Mouse (Mus musculus) bone marrow, adult 2 months (tissue): ENCODE measurements around the gene Rbl1. TPM values are rescaled to one million over a fixed set of nuclear protein-coding genes. Genes with fewer than 3 reads are reported as not detected.

Source experiments
- H3K27ac ChIP-seq: fragments of 200-500 bp; 2 replicates; pipeline ENCODE4 v1.5.1; 2012; ENCODE audit warnings: low read depth, mild to moderate bottlenecking, control low read depth, inconsistent platforms, low read length; ENCODE audit not compliant: control insufficient read depth, poor library complexity, insufficient read depth
- H3K4me1 ChIP-seq: fragments of 200-500 bp; 2 replicates; pipeline ENCODE4 v1.6.1; 2011; ENCODE audit warnings: low read length; ENCODE audit not compliant: control insufficient read depth, insufficient read depth
- H3K4me3 ChIP-seq: fragments of 200-500 bp; replicated peaks from 2 replicates; pipeline ENCODE3; 2011; ENCODE audit warnings: mild to moderate bottlenecking, low read depth, low read length, control low read depth; ENCODE audit not compliant: control insufficient read depth
- CTCF ChIP-seq: fragments of 200-500 bp; IDR thresholded peaks from 2 replicates; pipeline ENCODE4 v1.5.1; 2011; ENCODE audit warnings: low read length, control low read depth; ENCODE audit not compliant: control insufficient read depth, insufficient read depth
- POLR2A ChIP-seq: fragments of 200-500 bp; IDR thresholded peaks from 2 replicates; pipeline ENCODE4 v1.6.1; 2011; ENCODE audit warnings: low read depth, mild to moderate bottlenecking, control low read depth, low read length, borderline replicate concordance; ENCODE audit not compliant: control insufficient read depth
- WGBS: fragments of 180-500 bp; shearing (Covaris S2); methylation state at CpG from one replicate; pipeline ENCODE4 v1.1.7; 2018; 5-methylcytosine and 5-hydroxymethylcytosine counted together
- polyA plus RNA-seq: library from polyadenylated mRNA; stranded (reverse); fragments of >200 nt; gene quantifications from 2 replicates; pipeline ENCODE4 v1.2.4, GENCODE M21; 2011; ENCODE audit warnings: low replicate concordance; ENCODE audit not compliant: missing spikeins, insufficient read depth, insufficient read length

The Rbl1 gene
- polyA plus RNA-seq, 1 experiment = 17.1 TPM

DNA sequence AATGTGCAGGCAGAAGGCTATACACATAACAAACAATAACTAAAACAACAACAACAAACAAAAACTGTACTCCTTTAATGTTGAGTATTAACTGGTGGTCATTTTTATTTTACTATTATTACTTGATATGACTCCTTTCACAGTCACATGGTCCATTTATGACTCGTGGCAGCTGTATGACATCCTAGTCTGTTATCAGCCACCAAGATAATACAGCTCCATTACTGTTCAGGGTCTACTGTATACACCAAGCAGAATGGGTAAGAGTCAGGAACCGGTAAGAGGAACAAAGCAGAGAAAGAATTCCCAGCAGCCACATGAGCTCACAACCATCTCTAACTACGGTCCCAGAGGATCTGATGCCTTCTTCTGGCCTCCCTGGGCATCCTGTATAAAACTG, 79.1 kb downstream of the Rbl1 start:
- Histone ChIP-seq H3K4me1 (peaks cover 1% of the 10 kb centered on the region; the same call in 1 of the 2 replicates), H3K27ac (no peak overlapping the region), H3K4me3 (no peak overlapping the region)
- WGBS = 78% methylated on average over 3 of the region's 3 CpGs
- TF ChIP-seq POLR2A = no peak
- no peak for TF ChIP-seq CTCF

DNA sequence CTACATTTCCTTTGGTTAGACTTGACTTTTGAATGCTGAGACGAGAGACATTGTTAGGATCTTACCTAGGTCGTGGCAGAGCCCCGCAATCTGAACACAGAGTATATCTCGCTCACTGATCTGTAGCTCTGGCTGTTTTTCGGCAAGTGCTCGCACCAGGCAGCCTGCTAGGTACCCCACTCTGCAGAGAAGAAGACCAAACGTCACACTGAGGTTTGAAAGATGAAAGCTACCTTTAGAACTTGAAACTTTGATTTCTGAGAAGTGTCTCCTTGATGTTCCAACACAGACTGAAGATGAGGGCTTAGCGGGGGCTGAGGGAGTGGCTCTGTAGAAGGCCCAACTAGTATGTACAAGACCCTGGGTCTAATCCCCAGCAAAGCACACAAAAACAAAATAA, 82.6 kb downstream of the Rbl1 start:
- 85% methylated on average over 8 of the region's 8 CpGs for WGBS
- TF ChIP-seq POLR2A = no peak
- TF ChIP-seq CTCF = no peak
- H3K27ac ChIP-seq = no peak overlapping the region

DNA sequence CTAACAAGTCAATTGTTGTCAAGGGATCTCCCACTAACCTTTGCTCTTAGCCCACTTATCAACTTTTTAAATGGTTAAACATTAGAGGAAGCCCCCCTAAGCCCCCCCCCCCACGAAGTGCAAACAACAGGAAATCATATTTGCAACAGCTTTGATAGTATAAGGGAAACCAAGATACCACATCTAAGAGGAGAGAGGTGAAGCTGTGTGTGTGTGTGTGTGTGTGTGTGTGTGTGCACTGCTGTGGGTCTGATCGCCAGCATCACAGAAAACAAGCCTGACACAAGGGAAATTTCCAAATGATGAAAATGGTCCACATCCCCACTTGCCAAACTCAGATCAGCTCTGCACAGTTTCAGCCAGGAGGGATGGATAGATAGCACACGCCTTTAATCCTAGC, 85.3 kb downstream of the Rbl1 start:
- Histone ChIP-seq H3K4me3 (no peak overlapping the region), H3K27ac (no peak overlapping the region), H3K4me1 (no peaks in the 10 kb centered on the region)
- WGBS = 40% methylated on average over 3 of the region's 3 CpGs
- TF ChIP-seq POLR2A = no peak
- no peak for TF ChIP-seq CTCF

More for the DNA sequence above, 82.6 kb downstream of the Rbl1 start:
- Histone ChIP-seq H3K4me1 (no peaks in the 10 kb centered on the region), H3K4me3 (no peak overlapping the region)

DNA sequence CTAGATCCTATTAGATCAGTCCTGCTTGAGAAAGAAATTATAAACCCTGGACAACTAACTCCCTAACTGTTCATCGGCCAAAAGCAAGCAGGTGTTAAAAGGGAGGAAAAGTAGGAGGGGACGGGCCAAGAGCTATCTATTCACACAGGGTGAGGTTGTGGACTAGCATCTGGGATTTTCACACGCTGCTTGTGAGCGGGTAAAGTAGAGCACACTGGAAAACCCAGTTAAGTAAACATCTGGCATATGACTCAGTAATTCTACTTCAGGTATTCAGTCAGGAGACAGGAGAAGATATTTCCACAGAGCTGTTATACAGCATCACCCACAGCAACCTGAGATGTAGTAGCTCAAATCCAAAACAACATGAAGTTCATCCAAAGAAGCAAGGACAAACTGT, 85.8 kb downstream of the Rbl1 start:
- Histone ChIP-seq H3K4me1 (no peaks in the 10 kb centered on the region), H3K4me3 (no peak overlapping the region), H3K27ac (no peak overlapping the region)
- TF ChIP-seq CTCF = no peak
- no peak for TF ChIP-seq POLR2A
- WGBS = 84% methylated on average over 4 of the region's 4 CpGs

DNA sequence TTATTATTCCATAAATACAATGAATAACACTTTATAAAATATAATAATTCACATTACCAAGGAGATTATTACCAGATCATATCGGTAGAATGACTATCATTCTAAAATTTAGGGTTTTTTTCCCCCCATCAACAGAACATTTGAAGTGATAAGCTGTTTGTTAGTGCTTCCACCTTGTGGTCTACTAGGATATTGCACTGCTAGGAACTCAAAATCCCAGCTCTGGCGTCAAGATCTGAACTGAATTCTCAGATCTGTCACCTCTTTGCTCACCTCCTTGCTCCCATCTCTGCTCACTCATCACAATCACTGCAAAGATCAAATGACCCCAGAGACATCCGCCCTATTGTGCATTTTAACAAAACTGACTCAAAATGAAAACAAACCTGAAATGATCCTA, 87.4 kb downstream of the Rbl1 start:
- H3K4me1 ChIP-seq = no peaks in the 10 kb centered on the region
- no peak overlapping the region for H3K4me3 ChIP-seq
- WGBS = 25% methylated on average over 3 of the region's 3 CpGs
- H3K27ac ChIP-seq = no peak overlapping the region
- no peak for TF ChIP-seq CTCF
- no peak for TF ChIP-seq POLR2A

DNA sequence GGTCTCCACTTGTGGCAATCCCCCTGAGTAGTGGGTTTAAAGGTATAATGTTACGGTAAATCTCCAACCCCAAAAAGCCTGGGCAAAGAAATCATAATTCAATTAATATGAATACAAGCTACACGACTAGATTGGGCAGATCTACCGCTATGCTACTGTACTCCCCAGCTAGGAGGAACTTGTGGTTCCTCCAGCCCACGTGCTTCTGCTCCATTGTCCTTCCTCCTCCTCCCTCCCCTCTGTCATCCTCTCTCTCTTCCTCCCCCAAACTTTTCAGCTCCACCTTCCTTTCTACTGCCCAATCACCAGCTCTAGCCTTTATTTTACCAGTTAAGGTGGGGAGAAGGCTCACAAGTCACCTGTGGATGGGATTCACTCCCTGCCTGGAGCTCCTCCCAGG, 96.1 kb downstream of the Rbl1 start:
- no peak for TF ChIP-seq CTCF
- no peak for TF ChIP-seq POLR2A
- no peak overlapping the region for H3K4me3 ChIP-seq
- no peak overlapping the region for H3K27ac ChIP-seq
- 18% methylated on average over 4 of the region's 4 CpGs for WGBS
- no peaks in the 10 kb centered on the region for H3K4me1 ChIP-seq

DNA sequence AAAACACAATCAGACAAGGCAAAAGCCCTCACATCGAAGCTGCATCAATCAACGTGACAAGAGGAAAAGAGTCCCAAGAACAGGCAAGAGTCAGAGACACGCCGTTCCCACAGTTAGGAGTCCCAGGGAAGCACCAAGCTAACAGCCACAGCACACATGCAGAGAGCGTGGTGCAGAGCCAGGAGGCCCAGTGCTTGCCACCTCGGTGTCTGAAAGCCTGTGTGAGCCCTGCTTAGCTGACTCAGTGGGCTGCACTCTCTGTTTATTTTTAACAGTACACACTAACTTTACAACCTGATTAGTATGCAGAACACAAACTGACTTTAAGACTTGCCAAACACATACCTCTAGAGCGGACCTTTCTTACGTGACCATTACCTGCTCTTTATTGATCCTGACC, 99.9 kb downstream of the Rbl1 start:
- Histone ChIP-seq H3K4me1 (no peaks in the 10 kb centered on the region), H3K27ac (no peak overlapping the region), H3K4me3 (no peak overlapping the region)
- WGBS = 86% methylated on average over 8 of the region's 8 CpGs
- TF ChIP-seq CTCF (no peak), POLR2A (no peak)

DNA sequence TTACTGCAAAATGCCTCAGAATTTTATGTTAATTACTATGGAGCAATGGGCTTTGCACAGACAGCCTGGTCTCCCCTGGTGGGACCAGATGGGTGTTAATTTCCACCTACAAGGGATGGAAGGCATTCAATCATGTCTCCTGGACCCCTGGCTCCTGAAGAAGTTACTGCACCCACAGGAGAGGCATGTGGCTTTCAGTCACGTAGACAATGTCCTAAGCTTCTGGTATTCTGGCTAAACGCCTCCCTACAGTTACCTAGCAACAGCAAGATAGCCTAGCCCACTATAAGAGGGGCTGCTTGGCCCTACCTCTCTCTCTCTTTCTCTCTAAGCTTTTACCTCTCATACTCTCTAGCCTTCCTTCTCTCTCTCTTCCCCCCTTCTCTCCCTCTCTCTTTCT, 102.1 kb downstream of the Rbl1 start:
- 71% methylated on average over 2 of the region's 2 CpGs for WGBS
- Histone ChIP-seq H3K4me1 (no peaks in the 10 kb centered on the region), H3K27ac (no peak overlapping the region), H3K4me3 (no peak overlapping the region)
- TF ChIP-seq POLR2A (no peak), CTCF (no peak)

DNA sequence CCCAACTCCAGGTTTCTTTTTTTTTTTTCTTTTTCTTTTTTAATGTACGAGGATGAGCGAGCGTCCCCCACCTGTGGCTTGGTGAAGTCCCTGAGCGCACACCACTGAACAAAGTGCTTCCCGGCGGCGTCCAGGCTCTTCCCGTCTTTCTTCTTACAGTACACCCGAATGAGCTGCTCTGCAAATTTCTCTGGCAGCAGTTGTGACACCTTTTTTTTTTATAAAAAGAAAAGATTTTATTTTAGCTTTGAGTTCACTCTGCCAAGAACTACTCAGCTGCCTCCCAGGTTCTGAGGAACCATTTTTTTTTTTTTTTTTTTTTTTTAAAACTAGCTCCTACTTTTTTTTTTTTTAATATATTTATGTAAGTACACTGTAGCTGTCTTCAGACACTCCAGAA, 102.7 kb downstream of the Rbl1 start:
- 92% methylated on average over 9 of the region's 9 CpGs for WGBS
- Histone ChIP-seq H3K4me3 (no peak overlapping the region), H3K4me1 (no peaks in the 10 kb centered on the region), H3K27ac (no peak overlapping the region)
- TF ChIP-seq POLR2A (no peak), CTCF (no peak)

DNA sequence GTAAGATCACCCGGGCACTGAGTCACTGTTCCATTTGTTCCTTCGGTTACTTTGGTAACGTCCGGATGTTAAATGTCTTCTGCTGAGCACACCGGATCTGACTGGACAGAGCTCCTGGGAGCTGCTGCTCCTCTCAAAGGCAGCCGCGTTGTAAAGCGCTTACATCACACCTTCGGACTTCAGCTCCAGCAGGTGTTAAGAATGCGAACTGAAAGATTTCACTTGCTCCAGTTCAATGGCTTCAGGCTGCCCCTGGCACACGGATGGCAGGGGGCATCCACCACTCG, 104.1 kb downstream of the Rbl1 start:
- Histone ChIP-seq H3K4me3 (no peak overlapping the region), H3K27ac (no peak overlapping the region), H3K4me1 (no peaks in the 10 kb centered on the region)
- no peak for TF ChIP-seq POLR2A
- TF ChIP-seq CTCF = no peak
- 92% methylated on average over 12 of the region's 12 CpGs for WGBS
